Mouse (Mus musculus): Measurements from ENCODE around the gene Pnrc2.

DNA sequence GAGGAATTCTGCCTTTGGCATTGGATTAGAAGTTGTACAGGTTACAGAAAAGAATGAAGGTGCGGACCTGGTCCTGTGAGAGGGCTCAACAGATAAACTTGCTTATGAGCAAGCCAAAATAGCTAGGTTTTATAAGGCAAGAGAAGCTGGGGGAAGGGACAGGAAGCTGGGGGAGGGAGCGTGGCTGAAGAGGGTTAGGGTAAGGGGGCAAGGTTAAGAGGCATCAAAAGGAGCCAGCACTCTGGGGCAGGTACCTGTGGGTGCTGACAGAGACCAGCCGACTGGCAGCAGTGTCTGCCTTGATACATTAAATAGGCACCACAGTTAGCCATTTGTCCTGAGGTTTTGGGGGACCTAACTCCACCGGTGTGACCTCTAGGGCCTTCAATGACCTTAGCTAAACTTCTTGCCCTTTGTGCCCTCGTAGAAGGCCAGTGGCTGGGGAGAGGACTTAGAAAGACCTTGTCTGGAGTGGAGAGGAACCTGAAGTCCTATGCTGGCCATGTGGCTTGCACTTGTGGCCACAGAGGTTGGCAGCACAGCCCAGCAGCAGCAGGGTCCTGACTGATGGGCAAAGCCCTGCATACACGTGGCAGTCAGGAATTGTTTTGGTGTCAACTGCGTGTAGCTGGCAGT is 10.3 kb upstream of the Pnrc2 start:
- TF ChIP-seq POLR2A (IDR thresholded peaks at IDR 0.05; ENCODE audit: borderline replicate concordance, control insufficient read depth, low read depth, low read length) (no peak), CTCF (IDR thresholded peaks at IDR 0.05; ENCODE audit: control insufficient read depth, insufficient read depth, low read length) (no peak)
